Mouse (Mus musculus): ENCODE measurements around the gene Abl1.

Gene Abl1

DNA sequence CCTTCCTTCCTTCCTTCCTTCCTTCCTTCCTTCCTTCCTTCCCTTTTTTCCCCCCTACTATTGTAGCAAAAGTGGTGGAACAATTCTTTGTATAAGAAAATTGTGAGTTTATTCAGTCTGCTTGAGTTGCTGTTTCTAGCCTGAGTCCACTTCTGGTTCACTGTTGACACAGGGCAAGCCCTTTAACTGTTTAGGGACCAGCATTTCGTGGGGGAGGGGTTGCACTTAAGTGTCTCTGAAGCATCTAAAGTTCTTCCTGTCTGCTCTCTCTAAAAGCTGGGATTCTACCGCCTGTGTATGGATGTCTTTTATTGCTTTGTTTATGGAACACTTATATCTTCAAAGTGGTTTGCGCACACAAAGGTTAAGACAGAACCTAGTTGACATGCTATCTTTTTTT is 1.9 kb downstream of the Abl1 start:
- no peak for DNase-seq

DNA sequence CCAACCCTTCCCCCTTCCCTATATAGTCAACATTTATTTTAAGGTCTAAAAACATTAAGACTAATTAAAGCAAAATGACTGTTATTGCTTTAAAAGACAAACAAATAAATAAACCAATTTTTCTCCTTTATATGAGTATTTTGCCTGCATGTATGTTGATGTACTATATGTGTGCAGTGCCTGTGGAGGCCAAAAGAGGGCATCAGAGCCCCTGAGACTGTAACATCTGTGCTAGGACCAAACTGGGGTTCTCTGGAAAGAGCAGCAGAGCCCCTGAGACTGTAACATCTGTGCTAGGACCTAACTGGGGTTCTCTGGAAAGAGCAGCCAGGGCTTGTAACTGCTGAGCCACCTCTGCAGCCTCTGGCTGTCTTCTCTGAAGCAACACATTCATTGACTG is 10.0 kb downstream of the Abl1 start:
- no peak for DNase-seq

DNA sequence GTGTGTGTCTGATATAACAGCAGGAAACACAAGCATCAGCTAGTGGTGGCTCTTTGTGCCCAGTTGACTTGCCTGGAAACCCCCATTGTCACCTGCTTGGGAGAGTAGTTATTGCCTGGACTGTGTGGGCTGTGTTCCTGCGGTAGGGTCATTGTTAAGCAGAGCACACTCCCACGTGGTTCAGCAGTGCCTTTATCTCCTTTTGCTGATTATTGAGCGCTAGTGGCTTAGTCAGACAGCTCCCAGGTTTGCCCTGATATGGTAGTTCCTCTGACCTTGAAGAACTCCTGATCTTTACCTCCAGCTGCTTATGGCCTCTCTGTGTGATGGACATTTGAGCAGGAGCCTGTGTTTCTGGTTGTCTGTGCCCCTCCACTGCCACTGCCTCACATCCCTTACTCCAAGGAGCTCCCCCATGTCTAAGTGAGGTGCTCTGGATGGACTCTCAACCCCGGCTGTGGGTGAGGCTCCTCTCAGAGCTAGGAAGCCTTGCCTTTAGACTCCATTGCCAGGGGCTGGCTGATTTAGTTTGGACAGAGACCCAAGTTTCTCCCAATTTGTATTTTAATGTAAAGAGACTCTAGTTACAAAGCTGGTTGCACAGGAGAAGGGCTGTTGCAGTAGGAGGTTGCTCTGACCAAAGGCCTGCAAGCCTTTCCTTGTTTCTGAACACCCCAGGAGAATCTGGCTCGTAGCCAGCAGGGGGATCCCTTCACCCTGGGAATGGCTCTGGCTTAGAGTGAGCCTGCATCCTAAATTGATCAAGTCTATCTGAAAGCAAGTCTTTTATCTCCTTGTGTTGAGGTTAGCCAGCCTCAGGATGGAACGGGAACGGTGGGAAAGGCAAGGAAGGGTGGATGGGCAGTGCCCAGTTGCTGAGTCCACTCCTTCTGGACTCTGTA is 12.6 kb downstream of the Abl1 start:
- DNase-seq: no peak

DNA sequence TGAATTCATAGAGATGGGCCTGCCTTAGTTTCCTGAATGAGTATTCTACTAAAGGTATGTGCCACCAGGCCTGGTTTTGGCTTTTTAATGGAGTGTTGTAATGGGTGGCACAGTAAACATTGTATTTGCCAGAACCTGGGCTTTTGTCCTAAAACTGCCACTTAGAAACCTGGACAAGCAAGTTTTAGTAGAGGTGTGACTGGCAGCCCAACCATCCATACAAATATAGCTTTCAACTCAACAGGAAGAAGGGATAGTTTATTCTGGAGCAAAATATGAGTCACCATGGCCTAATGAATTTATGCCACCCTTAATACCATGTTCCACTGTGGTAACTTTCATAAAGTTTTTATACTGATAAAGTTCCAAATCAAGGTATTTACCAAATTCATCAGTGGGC is 15.1 kb downstream of the Abl1 start:
- no peak for DNase-seq

DNA sequence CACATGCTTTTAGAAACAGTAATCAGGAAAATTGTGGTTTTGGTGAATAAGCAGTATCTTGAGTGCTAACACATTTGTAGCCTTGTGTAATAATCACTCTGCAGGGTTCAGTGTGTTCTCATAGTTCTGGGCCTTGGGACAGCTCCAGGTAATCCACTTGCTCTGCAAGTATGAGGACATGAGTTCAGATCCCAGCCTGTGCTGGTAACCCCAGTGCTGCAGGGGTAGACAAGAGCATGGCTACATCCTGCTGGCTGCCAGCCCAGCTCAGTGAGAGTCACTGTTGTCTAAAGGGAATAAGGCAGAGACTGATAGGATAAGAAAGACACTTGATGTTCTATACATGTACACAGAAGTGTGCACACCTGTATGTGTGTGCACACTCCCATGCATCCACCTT is 17.7 kb downstream of the Abl1 start:
- DNase-seq: no peak

DNA sequence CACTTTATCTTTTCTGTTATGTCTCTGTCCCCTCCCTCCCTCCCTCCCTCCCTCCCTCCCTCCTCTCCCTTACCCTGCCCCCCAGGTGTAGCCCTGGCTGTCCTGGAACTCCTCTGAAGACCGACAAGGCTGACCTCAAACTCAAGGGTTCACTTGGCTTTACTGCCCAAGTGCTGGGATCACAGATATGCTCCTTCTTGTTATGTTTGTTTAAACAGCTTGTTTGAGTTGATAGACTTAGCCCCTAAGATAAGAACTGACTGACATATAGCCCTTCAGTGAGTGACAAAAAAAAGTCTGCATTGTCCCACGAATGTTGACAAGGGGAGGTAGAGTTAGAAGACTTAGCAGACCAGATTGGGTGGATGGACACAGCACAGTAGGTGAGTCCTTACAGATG is 18.4 kb downstream of the Abl1 start:
- no peak for DNase-seq

DNA sequence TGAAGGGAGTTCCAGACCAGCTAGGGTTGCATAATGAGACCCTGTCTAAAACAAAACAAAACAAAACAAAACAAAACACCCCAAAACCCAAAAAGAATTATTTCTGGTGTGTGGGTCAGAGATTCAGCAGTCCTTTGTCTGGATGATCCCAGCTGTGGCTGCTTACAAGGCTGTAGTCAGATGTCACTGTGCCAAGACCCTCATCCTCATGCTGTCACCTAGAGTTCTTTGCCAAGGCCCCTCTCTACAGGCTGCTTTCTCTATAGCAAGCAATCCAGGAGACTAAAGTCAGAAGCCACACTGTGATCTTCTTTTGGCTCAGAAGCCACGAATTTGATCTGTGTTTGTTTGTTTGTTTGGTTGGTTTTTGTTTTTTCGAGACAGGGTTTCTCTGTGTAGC is 24.5 kb downstream of the Abl1 start:
- DNase-seq: no peak

DNA sequence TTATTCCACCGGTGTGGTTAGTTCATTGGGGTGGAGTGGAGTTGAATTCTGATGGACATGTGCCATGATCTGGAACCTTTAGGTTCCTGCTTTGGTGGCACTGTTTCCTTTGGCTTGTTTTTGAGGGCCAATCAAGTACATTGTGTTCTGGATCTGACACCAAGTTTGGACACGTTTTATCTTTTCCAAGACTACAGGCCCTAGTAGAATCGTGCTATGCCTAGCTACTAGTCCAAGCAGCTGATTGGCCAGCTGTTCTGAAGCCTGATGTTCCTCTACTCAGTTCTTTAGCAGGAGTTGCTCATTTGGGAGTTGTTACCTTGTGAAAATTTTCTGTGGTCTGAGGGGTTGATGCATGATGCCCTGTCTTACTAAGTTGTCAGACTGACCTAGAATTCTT is 25.6 kb downstream of the Abl1 start:
- no peak for DNase-seq

DNA sequence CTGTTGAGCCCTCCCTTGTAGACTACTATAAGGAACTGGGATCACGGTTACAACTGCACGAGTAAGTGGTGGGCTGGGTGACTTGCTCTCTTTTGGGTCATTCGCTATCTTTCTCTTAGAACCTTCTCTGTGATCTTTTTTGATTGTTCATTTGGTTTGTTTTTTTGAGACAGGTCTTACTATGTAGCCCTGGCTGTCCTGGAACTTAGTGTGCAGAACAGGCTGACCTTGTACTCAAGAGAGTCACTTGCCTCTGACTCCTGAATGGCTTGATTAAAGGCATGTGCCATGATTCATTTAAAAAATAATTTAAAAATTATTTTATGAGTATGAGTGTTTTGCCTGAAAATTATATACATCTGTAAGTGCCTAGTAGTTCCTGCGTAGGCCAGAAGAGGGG is 26.6 kb downstream of the Abl1 start:
- no peak for DNase-seq

DNA sequence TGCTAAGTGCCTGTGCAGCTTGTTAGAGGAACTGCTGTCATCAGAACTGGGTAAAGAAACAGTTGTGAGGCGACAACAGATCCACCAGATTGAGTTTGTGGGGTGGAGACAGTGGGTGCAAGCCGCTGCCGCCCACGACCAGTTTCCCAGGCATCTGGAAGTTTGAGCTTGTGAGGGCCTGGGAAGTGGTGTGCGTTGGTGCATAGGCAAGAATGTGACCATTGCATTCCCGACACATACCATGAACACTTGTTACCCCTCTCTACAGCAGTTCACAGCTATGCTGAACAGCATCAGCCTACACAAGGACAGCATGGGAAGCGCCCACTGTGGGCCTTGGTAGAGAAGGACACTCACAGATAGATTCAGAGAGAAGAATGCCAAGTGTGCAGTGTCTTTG is 27.8 kb downstream of the Abl1 start:
- no peak for DNase-seq

DNA sequence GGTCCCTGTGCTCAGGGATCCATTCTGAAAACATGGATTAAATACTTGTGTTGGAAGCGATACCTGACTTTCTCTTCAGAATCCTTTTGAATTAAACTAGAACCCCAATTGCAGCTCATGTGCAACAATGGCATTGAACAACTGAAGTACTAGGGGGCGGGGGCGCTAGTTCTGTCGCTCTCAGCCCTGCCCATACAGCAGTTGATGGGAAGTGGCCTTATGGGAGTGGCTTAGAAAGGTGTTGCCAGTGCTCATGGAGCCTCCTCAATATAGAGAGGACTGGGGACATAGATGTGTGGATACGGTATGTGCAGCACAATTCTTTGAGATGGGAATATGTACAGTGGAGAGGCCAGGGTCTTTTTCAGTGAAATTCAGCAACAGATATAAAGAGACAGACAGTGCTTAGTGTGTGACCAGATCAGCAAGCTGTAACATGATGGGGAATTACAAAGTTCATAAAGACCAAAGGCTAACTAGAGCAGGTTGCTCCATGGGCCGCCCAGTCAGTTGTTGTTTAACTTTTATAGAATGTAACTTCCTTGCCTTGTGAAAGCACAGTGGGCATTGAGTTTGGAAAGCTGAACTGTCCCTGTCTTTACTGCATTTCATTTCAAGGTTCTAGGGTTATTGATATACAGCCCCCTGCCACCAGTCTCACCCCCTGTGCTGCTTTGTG is 31.2 kb downstream of the Abl1 start:
- no peak for DNase-seq

DNA sequence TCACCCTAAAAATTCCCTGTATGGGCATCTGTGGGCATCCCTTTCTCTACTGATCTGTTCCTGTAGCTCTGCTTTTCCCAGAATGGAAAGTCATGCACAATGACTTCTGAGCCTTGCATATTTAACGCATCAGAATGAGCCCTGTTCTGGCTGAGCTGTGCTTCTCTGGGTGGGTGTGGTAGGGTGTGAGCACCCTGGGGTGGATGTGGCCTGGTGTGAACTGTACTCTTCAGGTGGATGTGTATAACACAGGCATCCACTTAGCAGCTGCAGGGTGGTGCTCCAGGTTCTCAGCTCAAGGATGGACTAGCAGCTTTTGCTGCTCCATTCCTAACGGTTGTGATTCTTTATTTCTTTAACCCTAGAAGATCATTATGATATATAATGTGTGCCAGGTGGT is 31.8 kb downstream of the Abl1 start:
- DNase-seq: no peak

DNA sequence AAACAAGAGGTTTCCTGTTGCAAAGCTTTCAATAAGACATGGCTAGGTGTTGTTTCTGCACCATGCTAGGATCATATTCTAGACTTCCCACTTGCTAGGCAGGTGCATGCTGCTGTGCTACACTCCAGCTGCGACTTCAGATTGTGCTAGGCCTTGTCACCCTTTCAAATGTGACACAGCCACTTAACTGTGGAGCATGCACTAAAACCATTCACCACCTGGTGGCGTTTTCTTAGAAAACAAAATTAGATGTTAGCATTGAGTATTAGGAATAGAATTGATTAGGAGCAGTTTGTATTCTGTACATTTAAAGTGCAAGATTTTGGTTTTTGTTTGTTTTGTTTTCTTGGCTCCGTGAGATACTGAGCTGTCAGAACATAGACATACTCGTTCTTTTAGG is 32.6 kb downstream of the Abl1 start:
- DNase-seq: no peak

DNA sequence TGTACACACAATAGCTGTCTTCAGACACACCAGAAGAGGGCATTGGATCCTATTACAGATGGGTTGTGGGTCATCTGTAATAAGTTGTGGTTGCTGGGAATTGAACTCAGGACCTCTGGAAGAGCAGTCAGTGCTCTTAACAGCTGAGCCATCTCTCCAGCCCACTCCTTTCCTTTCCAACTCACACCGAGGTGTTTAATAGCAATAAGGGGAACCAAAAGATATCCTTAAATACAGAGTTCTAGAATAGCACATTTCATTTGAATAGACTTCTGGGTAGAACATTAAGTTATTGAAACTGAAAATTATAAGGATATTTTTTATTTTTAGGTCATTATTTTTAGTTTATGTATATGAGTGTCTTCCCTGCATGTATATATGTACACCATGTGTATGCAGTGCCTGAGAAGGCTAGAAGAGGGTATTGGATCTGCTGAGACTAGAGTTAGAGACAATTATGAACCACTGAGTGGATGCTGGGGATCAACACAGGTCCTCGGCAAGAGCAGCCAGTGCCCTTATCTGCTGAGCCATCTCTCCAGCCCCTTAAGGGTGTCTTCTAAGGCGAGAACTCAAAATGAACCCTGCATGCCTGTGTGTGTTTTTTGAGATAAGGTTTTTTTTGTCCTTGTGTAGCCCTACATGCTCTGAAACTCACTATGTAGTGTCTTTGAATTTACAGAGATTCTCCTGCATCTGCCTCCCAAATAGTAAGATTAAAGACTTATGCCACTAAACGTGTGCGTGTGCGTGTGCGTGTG is 36.7 kb downstream of the Abl1 start:
- no peak for DNase-seq

DNA sequence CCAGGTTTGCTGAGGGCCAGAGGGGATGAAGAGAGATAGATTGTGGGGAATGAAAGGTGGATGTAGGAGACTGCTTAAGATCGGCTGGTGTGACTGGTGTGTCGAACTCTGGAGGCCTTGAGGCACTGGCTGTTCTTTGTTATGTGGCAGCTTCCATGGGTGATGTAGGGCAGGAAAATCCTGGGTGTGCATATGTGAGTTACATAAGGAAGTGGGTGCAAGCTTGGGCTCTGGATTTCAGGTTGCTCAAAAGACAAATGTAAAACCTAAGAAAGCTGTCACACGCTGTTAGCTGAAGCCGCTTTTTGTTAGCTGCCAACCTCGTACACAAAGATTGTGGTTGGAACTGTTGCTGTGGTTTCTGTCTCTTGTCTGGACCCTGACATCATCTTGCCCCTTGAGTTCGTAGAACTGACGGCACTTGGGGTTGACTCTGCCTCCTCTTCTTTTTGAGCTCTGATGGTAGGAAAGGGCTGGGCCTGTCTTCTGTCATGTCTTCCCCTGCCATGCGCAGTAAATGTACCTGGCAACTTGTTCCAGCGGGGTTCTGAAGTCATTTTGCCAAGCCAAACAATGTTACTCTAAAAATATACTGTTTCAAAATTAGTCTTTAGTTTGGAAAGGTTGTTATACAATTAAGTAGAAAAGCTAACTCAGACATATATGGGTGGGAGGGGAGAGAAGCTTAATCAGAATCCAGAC is 39.6 kb downstream of the Abl1 start:
- no peak for DNase-seq

DNA sequence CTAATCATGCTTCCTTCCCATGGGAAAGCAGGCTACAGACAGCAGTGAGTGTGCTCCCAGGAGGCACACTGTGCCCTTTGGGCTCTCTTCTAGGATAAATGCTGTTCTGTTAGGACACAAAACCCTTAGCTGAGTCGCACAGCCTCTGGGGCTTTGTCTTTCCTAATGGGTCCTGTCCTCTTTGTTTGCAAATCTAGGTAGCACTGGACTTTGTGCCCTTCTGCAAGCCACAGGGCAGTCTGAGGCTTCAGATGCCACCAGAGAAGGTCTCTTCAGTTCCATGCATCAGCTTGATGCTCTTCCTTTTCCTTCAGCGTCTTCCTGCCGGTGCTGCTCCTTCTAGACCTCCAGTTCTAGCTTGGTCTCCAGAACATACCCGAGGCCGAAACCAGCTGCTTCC is 42.5 kb downstream of the Abl1 start:
- no peak for DNase-seq

DNA sequence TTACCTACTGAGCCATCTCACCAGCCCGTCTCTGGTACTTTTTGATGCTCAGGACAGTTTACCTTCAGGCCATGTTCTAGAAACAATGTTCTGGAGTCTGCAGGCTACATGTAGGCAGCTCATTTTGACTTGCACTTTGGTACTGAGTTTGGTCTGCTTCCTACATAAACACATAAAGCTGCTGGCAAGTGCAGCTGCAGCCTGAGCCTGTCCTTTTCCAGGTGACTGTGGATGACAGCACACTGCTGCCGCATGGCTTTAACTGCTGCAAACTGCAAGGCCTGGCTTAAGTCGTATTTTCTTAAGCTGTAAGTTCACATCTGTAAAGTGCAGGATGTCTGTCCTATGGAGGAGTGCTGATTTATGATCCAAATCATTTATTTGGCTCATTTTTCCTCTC is 44.3 kb downstream of the Abl1 start:
- no peak for DNase-seq

DNA sequence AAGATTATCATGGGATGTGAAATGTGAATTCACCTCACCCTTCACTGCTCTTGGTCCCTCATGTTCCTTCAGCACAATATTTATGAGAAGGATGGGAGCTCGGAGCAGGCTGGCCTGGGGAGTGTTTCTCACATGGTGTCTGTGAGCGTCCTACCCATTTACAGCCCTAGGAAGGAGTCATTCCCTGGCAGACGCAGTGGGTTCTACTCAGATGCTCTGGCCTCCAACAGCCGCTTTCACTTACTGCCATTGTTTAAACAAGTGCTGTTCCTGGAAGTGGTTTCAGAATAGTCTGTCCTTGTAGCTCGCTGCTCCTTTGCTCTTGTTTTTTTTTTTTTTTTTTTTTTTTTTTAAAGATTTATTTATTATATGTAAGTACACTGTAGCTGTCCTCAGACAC is 45.4 kb downstream of the Abl1 start:
- DNase-seq: no peak

DNA sequence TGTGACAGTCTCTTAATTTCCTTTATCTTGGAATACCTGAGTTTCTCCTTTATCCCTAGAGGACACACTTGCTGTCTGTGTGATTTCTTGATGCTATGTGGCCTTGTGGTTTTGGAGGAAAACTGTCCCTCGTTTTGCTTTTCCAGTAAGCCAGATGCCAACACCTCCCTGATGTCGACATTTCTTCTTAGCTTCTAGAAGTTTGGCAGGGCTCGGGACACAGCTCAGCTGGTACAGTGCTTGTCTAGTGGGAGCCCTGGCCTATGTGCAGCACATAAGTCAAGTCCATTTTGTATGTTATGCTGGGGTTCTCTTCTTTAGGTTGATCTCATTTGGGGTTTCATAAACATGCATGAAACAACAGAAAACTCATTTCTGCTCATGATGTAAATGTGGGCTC is 50.9 kb downstream of the Abl1 start:
- no peak for DNase-seq

DNA sequence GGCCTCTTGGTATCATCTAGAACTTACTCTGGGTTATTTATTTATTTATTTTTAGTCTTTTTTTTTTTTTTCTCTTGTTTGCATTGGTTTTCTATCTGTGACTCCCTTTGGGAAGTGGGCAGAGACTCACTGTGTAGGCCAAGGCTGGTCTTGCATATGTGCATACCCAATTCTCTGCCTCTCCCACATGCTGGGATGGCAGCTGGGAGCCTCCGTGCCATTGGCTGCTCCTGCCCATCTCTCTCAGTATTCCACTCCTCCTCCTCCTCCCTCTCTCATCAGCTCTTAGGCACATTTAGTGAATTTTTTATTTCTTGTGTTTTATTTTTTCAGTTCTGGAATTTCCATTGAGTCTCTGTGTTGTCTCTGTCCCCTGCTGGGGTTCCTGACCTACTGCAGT is 53.6 kb downstream of the Abl1 start:
- no peak for DNase-seq

DNA sequence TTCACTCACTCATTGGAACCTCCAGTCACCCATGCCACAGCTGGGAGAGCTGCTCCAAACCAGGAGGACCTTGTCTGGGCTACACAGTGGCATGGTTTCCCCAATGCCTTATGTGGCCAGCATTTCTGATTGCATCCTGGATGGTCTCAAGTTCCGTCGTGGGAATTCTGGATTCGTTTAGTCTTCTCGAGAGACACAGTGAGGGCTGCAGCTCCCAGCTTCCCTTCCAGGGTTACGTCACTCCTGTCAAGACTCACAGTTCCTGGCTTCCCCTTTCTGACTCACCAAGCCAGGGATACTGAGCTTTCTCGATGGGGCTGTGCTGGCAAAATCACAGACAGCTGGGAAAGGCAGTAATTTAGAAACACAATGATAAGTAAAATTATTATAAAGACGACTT is 54.0 kb downstream of the Abl1 start:
- DNase-seq: no peak

DNA sequence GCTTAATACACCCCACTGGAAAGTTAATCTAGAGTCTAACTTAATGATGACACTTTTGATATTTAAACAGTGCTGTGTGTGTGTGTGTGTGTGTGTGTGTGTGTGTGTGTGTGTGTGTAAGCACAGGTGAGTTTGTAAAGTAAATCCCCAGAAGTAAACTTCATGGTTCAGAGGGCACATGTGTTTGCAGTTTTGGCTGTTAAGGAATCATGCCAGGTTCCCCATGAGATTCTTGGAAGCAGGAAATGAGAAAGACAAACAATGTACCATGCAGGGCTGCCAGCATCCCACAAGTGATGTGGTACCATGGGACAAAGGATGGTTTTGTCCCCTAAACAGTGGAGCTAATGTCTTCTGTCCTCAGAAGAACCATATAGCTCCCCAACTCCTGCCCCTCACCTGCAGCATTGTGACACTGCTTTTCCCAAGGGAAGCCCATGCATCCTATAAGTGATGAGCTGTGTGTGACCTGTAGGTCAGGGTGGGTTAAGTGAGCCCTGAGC is 57.6 kb downstream of the Abl1 start:
- DNase-seq: no peak

DNA sequence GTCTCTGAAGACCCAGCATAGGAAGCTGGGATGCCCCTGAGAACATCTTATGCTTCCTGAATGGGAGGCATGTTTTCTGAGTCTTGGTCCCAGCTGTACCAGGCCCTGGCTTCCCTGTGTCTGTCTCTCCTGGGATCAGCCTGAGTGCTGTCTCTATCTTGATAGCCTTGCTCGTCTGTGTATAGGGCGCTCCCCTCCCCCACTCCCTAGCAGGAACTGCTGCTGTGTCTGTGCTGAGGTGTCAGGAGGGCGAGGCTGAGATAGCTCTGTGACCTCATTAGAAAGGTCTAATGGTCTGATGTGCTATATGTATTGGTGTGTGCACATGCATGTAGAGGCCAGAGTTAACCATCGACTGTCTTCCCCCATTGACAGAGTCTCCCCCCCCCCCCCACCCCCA is 58.7 kb downstream of the Abl1 start:
- DNase-seq: no peak

Data from right cerebral cortex, postnatal 14 days (tissue).